ENCODE assay signal across 19 mouse cellular contexts in the genomic region with DNA sequence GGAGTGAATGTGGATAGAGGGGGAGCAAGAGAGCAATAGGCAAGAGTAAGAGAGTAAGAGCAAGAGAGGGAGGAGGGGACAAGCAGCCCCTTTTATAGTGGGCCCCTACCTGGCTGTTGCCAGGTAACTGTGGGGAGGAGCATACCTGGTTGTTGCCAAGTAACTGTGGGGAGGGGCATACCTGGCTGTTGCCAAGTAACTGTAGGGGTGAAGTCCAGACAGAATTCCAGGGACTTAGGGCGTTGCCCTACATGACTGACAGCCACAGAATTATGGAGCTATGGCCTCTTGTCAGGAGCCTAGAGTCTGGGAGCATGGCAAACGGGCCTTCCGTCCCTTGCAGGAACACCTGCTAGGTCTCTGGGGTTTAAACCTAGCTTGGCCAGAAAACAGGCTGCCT.
DNase-seq lines count a peak whose midpoint lies in the region; ATAC-seq lines count a peak whose summit lies in the region.
"Had no signal": no experiment of that assay in that cellular context is flagged by ENCODE, and none has a peak within 500 bp of the region (broad histone marks: within the 10 kb centered on the region; RNA-seq: fewer than 3 reads in every experiment).

No protein-coding gene starts in this region.

- no peak overlapping the region for H3K9ac ChIP-seq in intestine, embryonic 14.5 days (ENCODE audit: low read length)
- H3K9ac ChIP-seq in stomach, embryonic 14.5 days (replicated peaks; ENCODE audit: low read depth, low read length): no peak overlapping the region
- H3K9ac ChIP-seq in forebrain, embryonic 15.5 days (replicated peaks): no peak overlapping the region
- no peak overlapping the region for H3K9ac ChIP-seq in forebrain, embryonic 14.5 days (ENCODE audit: low read length)
- H3K9ac ChIP-seq: embryonic facial prominence, embryonic 12.5 days; heart, embryonic 15.5 days; hindbrain, embryonic 13.5 days had no signal

- no peak overlapping the region for H3K4me3 ChIP-seq in intestine, embryonic 14.5 days (ENCODE audit: low read depth, low read length)
- no peak overlapping the region for H3K4me3 ChIP-seq in stomach, embryonic 14.5 days (ENCODE audit: low read depth, low read length)
- no peak overlapping the region for H3K4me3 ChIP-seq in forebrain, embryonic 15.5 days
- H3K4me3 ChIP-seq in forebrain, embryonic 14.5 days (ENCODE audit: low read depth, low read length): no peak overlapping the region
- H3K4me3 ChIP-seq: embryonic facial prominence, embryonic 12.5 days; heart, embryonic 15.5 days; hindbrain, embryonic 13.5 days had no signal

- no peak overlapping the region for H3K27ac ChIP-seq in intestine, embryonic 14.5 days (ENCODE audit: low read depth)
- no peak overlapping the region for H3K27ac ChIP-seq in stomach, embryonic 14.5 days (ENCODE audit: low read length)
- no peak overlapping the region for H3K27ac ChIP-seq in forebrain, embryonic 15.5 days (replicated peaks)
- H3K27ac ChIP-seq in forebrain, embryonic 14.5 days (ENCODE audit: low read depth, low read length): no peak overlapping the region
- H3K27ac ChIP-seq: embryonic facial prominence, embryonic 12.5 days; heart, embryonic 15.5 days; hindbrain, embryonic 13.5 days had no signal

- H3K27me3 ChIP-seq in intestine, embryonic 14.5 days (replicated peaks; ENCODE audit: control insufficient read depth, insufficient read depth, low read length): no peaks in the 10 kb centered on the region
- H3K27me3 ChIP-seq in stomach, embryonic 14.5 days (ENCODE audit: control insufficient read depth, insufficient read depth, low read length): no peaks in the 10 kb centered on the region
- H3K27me3 ChIP-seq in forebrain, embryonic 15.5 days: no peaks in the 10 kb centered on the region
- no peaks in the 10 kb centered on the region for H3K27me3 ChIP-seq in forebrain, embryonic 14.5 days (replicated peaks; ENCODE audit: control insufficient read depth, insufficient read depth, low read length)
- H3K27me3 ChIP-seq: embryonic facial prominence, embryonic 12.5 days; heart, embryonic 15.5 days; hindbrain, embryonic 13.5 days had no signal

- 60% methylated on average over 3 of the region's 3 CpGs for WGBS in intestine, embryonic 14.5 days
- 52% methylated on average over 3 of the region's 3 CpGs for WGBS in stomach, embryonic 14.5 days
- WGBS in forebrain, embryonic 15.5 days: 71% methylated on average over 3 of the region's 3 CpGs
- WGBS in forebrain, embryonic 14.5 days: 80% methylated on average over 3 of the region's 3 CpGs

- no peaks in the 10 kb centered on the region for H3K36me3 ChIP-seq in intestine, embryonic 14.5 days (ENCODE audit: control insufficient read depth, insufficient read depth, low read length)
- no peaks in the 10 kb centered on the region for H3K36me3 ChIP-seq in stomach, embryonic 14.5 days (ENCODE audit: control insufficient read depth, insufficient read depth, low read length)
- no peaks in the 10 kb centered on the region for H3K36me3 ChIP-seq in forebrain, embryonic 15.5 days
- no peaks in the 10 kb centered on the region for H3K36me3 ChIP-seq in forebrain, embryonic 14.5 days (ENCODE audit: control insufficient read depth, insufficient read depth, low read length)
- H3K36me3 ChIP-seq: embryonic facial prominence, embryonic 12.5 days; heart, embryonic 15.5 days; hindbrain, embryonic 13.5 days had no signal

- ATAC-seq in intestine, embryonic 14.5 days (replicated peaks; ENCODE audit: low FRiP score, low TSS enrichment, low read depth): no peak; the same call in 1 of the 2 replicates
- ATAC-seq in stomach, embryonic 14.5 days (ENCODE audit: insufficient number of reproducible peaks, insufficient read depth, low FRiP score, low read depth): peak; percentile 63; the same call in 1 of the 2 replicates
- no peak for ATAC-seq in forebrain, embryonic 15.5 days (replicated peaks)
- no peak for ATAC-seq in forebrain, embryonic 14.5 days

- no peaks in the 10 kb centered on the region for H3K4me1 ChIP-seq in intestine, embryonic 14.5 days (replicated peaks; ENCODE audit: control insufficient read depth, insufficient read depth, low read length)
- no peaks in the 10 kb centered on the region for H3K4me1 ChIP-seq in stomach, embryonic 14.5 days (ENCODE audit: control insufficient read depth, insufficient read depth, low read length)
- no peaks in the 10 kb centered on the region for H3K4me1 ChIP-seq in forebrain, embryonic 15.5 days
- no peaks in the 10 kb centered on the region for H3K4me1 ChIP-seq in forebrain, embryonic 14.5 days (ENCODE audit: control insufficient read depth, insufficient read depth, low read length)
- H3K4me1 ChIP-seq: embryonic facial prominence, embryonic 12.5 days; heart, embryonic 15.5 days had no signal

- no peaks in the 10 kb centered on the region for H3K9me3 ChIP-seq in intestine, embryonic 14.5 days (ENCODE audit: control insufficient read depth, low read length)
- no peaks in the 10 kb centered on the region for H3K9me3 ChIP-seq in stomach, embryonic 14.5 days (ENCODE audit: control insufficient read depth, low read depth, low read length)
- H3K9me3 ChIP-seq in forebrain, embryonic 15.5 days: no peaks in the 10 kb centered on the region
- no peaks in the 10 kb centered on the region for H3K9me3 ChIP-seq in forebrain, embryonic 14.5 days (replicated peaks; ENCODE audit: control insufficient read depth, low read length)
- H3K9me3 ChIP-seq: embryonic facial prominence, embryonic 12.5 days; heart, embryonic 15.5 days; hindbrain, embryonic 13.5 days had no signal

- peak; percentile 5 for DNase-seq in kidney, adult 11 months
- DNase-seq in kidney, postnatal 4 days: no peak
- DNase-seq in ES-CJ7 (ENCODE audit: low read depth, low spot score): peak; percentile 4
- peak; percentile 56 for DNase-seq in intestine, embryonic 14.5 days (ENCODE audit: low spot score)
- no peak for DNase-seq in cerebellum, adult 11-12 months
- no peak for DNase-seq in forebrain, embryonic 14.5 days (ENCODE audit: low spot score)
- DNase-seq: adrenal gland, postnatal 10 days; cerebellum, adult 11 months; cerebellum, adult 9-10 months; cerebellum, postnatal 25 days; gastrocnemius, postnatal 36 days; heart, adult 18-20 months; heart, postnatal 14 days had no signal

- H3K4me2 ChIP-seq in intestine, embryonic 14.5 days (ENCODE audit: low read length): no peak overlapping the region
- no peak overlapping the region for H3K4me2 ChIP-seq in stomach, embryonic 14.5 days (replicated peaks; ENCODE audit: low read depth, low read length)
- no peak overlapping the region for H3K4me2 ChIP-seq in forebrain, embryonic 15.5 days (replicated peaks)
- no peak overlapping the region for H3K4me2 ChIP-seq in forebrain, embryonic 14.5 days (ENCODE audit: low read length)
- H3K4me2 ChIP-seq: embryonic facial prominence, embryonic 12.5 days; heart, embryonic 11.5 days; heart, embryonic 15.5 days; hindbrain, embryonic 13.5 days had no signal

Comparison
In these comparisons a context has a peak if more than half of its experiments do, and no peak if none do; other contexts are left out.
1. DNase-seq: peak in kidney, adult 11 months (single experiment), ES-CJ7 (single experiment) and intestine, embryonic 14.5 days (single experiment); none in kidney, postnatal 4 days (0 of 2), cerebellum, adult 11-12 months (single experiment) and forebrain, embryonic 14.5 days (single experiment).